Comparison of ENCODE assay signal across 19 mouse cellular contexts in the genomic region with DNA sequence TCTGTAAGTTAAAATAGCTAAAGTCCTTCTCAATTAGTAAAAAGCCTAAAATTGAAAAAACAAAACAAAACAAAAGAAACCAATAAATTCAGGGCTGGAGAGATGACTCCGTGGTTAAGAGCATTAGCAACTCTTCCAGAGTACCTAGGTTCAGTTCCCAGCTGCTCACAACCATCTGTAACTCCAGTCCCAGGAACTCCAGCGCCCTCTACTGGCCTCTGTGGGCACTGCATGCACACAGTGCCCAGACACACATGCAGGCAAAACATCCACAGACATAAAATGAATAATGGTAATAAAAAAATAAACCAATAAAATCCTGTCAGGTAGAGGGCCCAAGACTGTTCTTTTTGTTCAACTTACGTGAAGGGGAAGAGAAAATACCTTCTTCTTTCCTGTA. TPM values are rescaled to one million over a fixed set of nuclear protein-coding genes. Genes with fewer than 3 reads are reported as not detected.
A peak's percentile ranks its signal among the peaks of the same experiment; 100 is the strongest.
DNase-seq lines count a peak whose midpoint lies in the region; ATAC-seq and TF ChIP-seq lines count a peak whose summit lies in the region.
"Had no signal": no experiment of that assay in that cellular context is flagged by ENCODE, and none has a peak within 500 bp of the region (broad histone marks: within the 10 kb centered on the region; RNA-seq: fewer than 3 reads in every experiment).

No protein-coding gene starts in this region.

- no peak overlapping the region for H3K4me2 ChIP-seq in midbrain, postnatal 0 days (ENCODE audit: low read depth, low read length, poor library complexity, severe bottlenecking)
- no peak overlapping the region for H3K4me2 ChIP-seq in stomach, postnatal 0 days (replicated peaks; ENCODE audit: low read depth)
- H3K4me2 ChIP-seq: embryonic facial prominence, embryonic 12.5 days; heart, embryonic 12.5 days; limb, embryonic 12.5 days had no signal

- no peak for DNase-seq in kidney, adult 2 months
- DNase-seq in kidney, postnatal 25 days = no peak
- DNase-seq in midbrain, postnatal 0 days (ENCODE audit: low spot score) = no peak
- DNase-seq in midbrain, embryonic 10.5 days (ENCODE audit: low spot score) = no peak
- DNase-seq in R1 (ENCODE audit: low read depth, low spot score) = peak; percentile 64
- no peak for DNase-seq in stomach, postnatal 0 days (ENCODE audit: low spot score)
- no peak for DNase-seq in T-cell, adult 2 months (ENCODE audit: low spot score)
- no peak for DNase-seq in kidney, postnatal 14 days
- DNase-seq: cerebellum, postnatal 36 days; kidney, adult 18-20 months; layer of hippocampus, adult 9-11 months; lung, postnatal 4 days; right cerebral cortex, adult 18-20 months had no signal

- no peak for TF ChIP-seq POLR2A in kidney, adult 2 months (IDR thresholded peaks at IDR 0.05; ENCODE audit: low read depth, low read length)

- no peaks in the 10 kb centered on the region for H3K9me3 ChIP-seq in midbrain, postnatal 0 days (ENCODE audit: low read length)
- no peaks in the 10 kb centered on the region for H3K9me3 ChIP-seq in midbrain, embryonic 10.5 days (replicated peaks)
- no peaks in the 10 kb centered on the region for H3K9me3 ChIP-seq in stomach, postnatal 0 days (ENCODE audit: control insufficient read depth, low read length)
- H3K9me3 ChIP-seq: embryonic facial prominence, embryonic 12.5 days; forebrain, embryonic 10.5 days; heart, embryonic 12.5 days; hindbrain, embryonic 10.5 days; limb, embryonic 12.5 days had no signal

- no peak overlapping the region for H3K27ac ChIP-seq in kidney, adult 2 months (ENCODE audit: insufficient read depth, low read depth, low read length)
- no peak overlapping the region for H3K27ac ChIP-seq in midbrain, postnatal 0 days (ENCODE audit: low read depth, low read length)
- H3K27ac ChIP-seq in midbrain, embryonic 10.5 days (replicated peaks) = no peak overlapping the region
- H3K27ac ChIP-seq in stomach, postnatal 0 days (replicated peaks) = no peak overlapping the region
- H3K27ac ChIP-seq: embryonic facial prominence, embryonic 12.5 days; forebrain, embryonic 10.5 days; hindbrain, embryonic 10.5 days; limb, embryonic 12.5 days had no signal

- no peak for ATAC-seq in midbrain, postnatal 0 days (ENCODE audit: low FRiP score)
- no peak for ATAC-seq in stomach, postnatal 0 days (ENCODE audit: low FRiP score, low TSS enrichment)
- ATAC-seq: activated CD4-positive, CD25-positive, alpha-beta regulatory T cell, adult 4 months had no signal

- H3K4me3 ChIP-seq in kidney, adult 2 months (ENCODE audit: insufficient read depth, low read depth, low read length) = no peak overlapping the region
- no peak overlapping the region for H3K4me3 ChIP-seq in midbrain, postnatal 0 days (ENCODE audit: low read depth, low read length)
- no peak overlapping the region for H3K4me3 ChIP-seq in midbrain, embryonic 10.5 days
- no peak overlapping the region for H3K4me3 ChIP-seq in stomach, postnatal 0 days (ENCODE audit: low read depth, low read length)
- H3K4me3 ChIP-seq: embryonic facial prominence, embryonic 12.5 days; forebrain, embryonic 10.5 days; heart, embryonic 12.5 days; hindbrain, embryonic 10.5 days; limb, embryonic 12.5 days had no signal

- H3K27me3 ChIP-seq in kidney, adult 2 months (replicated peaks; ENCODE audit: control insufficient read depth, insufficient read depth, low read length) = no peaks in the 10 kb centered on the region
- no peaks in the 10 kb centered on the region for H3K27me3 ChIP-seq in midbrain, postnatal 0 days (ENCODE audit: insufficient read depth, low read length)
- no peaks in the 10 kb centered on the region; the same call in 1 of the 2 replicates for H3K27me3 ChIP-seq in midbrain, embryonic 10.5 days (ENCODE audit: low read depth, poor library complexity, severe bottlenecking)
- no peaks in the 10 kb centered on the region for H3K27me3 ChIP-seq in stomach, postnatal 0 days (ENCODE audit: control insufficient read depth, insufficient read depth, low read length)
- H3K27me3 ChIP-seq: embryonic facial prominence, embryonic 12.5 days; heart, embryonic 12.5 days; limb, embryonic 12.5 days had no signal

- WGBS in kidney, adult 2 months = 65% methylated on average over 3 of the region's 3 CpGs
- 63% methylated on average over 3 of the region's 3 CpGs for WGBS in midbrain, postnatal 0 days
- 60% methylated on average over 3 of the region's 3 CpGs for WGBS in midbrain, embryonic 10.5 days
- 68% methylated on average over 3 of the region's 3 CpGs for WGBS in stomach, postnatal 0 days

- H3K4me1 ChIP-seq in kidney, adult 2 months (ENCODE audit: control insufficient read depth, insufficient read depth, low read length) = peaks cover 29% of the 10 kb centered on the region
- no peaks in the 10 kb centered on the region for H3K4me1 ChIP-seq in midbrain, postnatal 0 days (ENCODE audit: insufficient read depth, low read length)
- peaks cover 12% of the 10 kb centered on the region for H3K4me1 ChIP-seq in midbrain, embryonic 10.5 days
- H3K4me1 ChIP-seq in stomach, postnatal 0 days (replicated peaks; ENCODE audit: control insufficient read depth, insufficient read depth) = no peaks in the 10 kb centered on the region; the same call in 1 of the 2 replicates
- H3K4me1 ChIP-seq: embryonic facial prominence, embryonic 12.5 days; heart, embryonic 12.5 days; limb, embryonic 12.5 days had no signal

- H3K36me3 ChIP-seq in kidney, adult 2 months (ENCODE audit: control insufficient read depth, insufficient read depth, low read length) = no peaks in the 10 kb centered on the region
- H3K36me3 ChIP-seq in midbrain, postnatal 0 days (ENCODE audit: insufficient read depth, low read length) = no peaks in the 10 kb centered on the region
- no peaks in the 10 kb centered on the region for H3K36me3 ChIP-seq in midbrain, embryonic 10.5 days
- H3K36me3 ChIP-seq in stomach, postnatal 0 days (ENCODE audit: control insufficient read depth, insufficient read depth, low read length) = no peaks in the 10 kb centered on the region
- H3K36me3 ChIP-seq: embryonic facial prominence, embryonic 12.5 days; forebrain, embryonic 10.5 days; heart, embryonic 12.5 days; hindbrain, embryonic 10.5 days; limb, embryonic 12.5 days had no signal

- no peak for TF ChIP-seq EP300 in stomach, postnatal 0 days (optimal IDR thresholded peaks at IDR 0.05)

- no peak overlapping the region for H3K9ac ChIP-seq in midbrain, postnatal 0 days (replicated peaks; ENCODE audit: low read length, poor library complexity, severe bottlenecking)
- H3K9ac ChIP-seq in stomach, postnatal 0 days (ENCODE audit: low read length) = no peak overlapping the region
- H3K9ac ChIP-seq: embryonic facial prominence, embryonic 12.5 days; heart, embryonic 12.5 days; limb, embryonic 12.5 days had no signal

- peak; percentile 45 for TF ChIP-seq CTCF in kidney, adult 2 months (conservative IDR thresholded peaks at IDR 0.05; ENCODE audit: insufficient read depth, insufficient read length, low read depth, low read length)
- TF ChIP-seq CTCF in midbrain, postnatal 0 days (IDR thresholded peaks at IDR 0.05) = peak; percentile 45
- TF ChIP-seq CTCF in stomach, postnatal 0 days (IDR thresholded peaks at IDR 0.05; ENCODE audit: low read depth) = peak; percentile 38

RNA-seq across cellular contexts. Expression of a gene that starts 10.6 kb away (rescaled TPM):
- polyA plus RNA-seq in kidney, adult 2 months (2012; rRNA removed) = 27.2 and 28.5 TPM in 2 replicates
- 6.0 and 10.6 TPM in 2 replicates for total RNA-seq in midbrain, postnatal 0 days (2014; rRNA removed)
- polyA plus RNA-seq in midbrain, postnatal 0 days (2015; fragmentation: Nextera tagmentation; extraction: Ambion mirVana) = 1.5 and 1.9 TPM in 2 replicates
- 0.48 and 0.59 TPM in 2 replicates for polyA plus RNA-seq in midbrain, embryonic 10.5 days (2016; fragmentation: Nextera tagmentation; extraction: Ambion mirVana)
- 9.1 and 10.8 TPM in 2 replicates for polyA plus RNA-seq in stomach, postnatal 0 days (2015; fragmentation: Nextera tagmentation; extraction: Ambion mirVana)
- polyA plus RNA-seq: activated CD4-positive, CD25-positive, alpha-beta regulatory T cell, adult 4 months had no signal
